Mouse (Mus musculus): ENCODE measurements around the gene Dnah8. TPM values are rescaled to one million over a fixed set of nuclear protein-coding genes. Genes with fewer than 3 reads are reported as not detected.

Gene Dnah8
- polyA plus RNA-seq, 1 experiment from 2014 or later, result 4.4 TPM

- Histone ChIP-seq H3K4me3 (ENCODE audit: low read depth, low read length) (no peak overlapping the region), H3K36me3 (ENCODE audit: control insufficient read depth, insufficient read depth, low read length) (no peaks in the 10 kb centered on the region), H3K4me1 (replicated peaks; ENCODE audit: control insufficient read depth, insufficient read depth, low read length) (no peaks in the 10 kb centered on the region), H3K9me3 (ENCODE audit: control insufficient read depth, low read length) (no peaks in the 10 kb centered on the region), H3K9ac (ENCODE audit: low read depth, low read length) (no peak overlapping the region), H3K4me2 (no peak overlapping the region), H3K27me3 (replicated peaks; ENCODE audit: control insufficient read depth, insufficient read depth, low read length) (no peaks in the 10 kb centered on the region), H3K27ac (ENCODE audit: low read depth, low read length) (no peak overlapping the region)
- ATAC-seq (replicated peaks; ENCODE audit: low FRiP score), result no peak
- DNase-seq (ENCODE audit: low spot score), result no peak
- 46% methylated on average over 9 of the region's 9 CpGs for WGBS
These were observed 220.2 kb downstream of the Dnah8 start for GRCm38 (mm10) chr17:30844321-30844791.

- H3K9me3 ChIP-seq (ENCODE audit: control insufficient read depth, low read length), result no peaks in the 10 kb centered on the region
- H3K4me3 ChIP-seq (ENCODE audit: low read depth, low read length), result no peak overlapping the region
- no peaks in the 10 kb centered on the region for H3K4me1 ChIP-seq (replicated peaks; ENCODE audit: control insufficient read depth, insufficient read depth, low read length)
- no peaks in the 10 kb centered on the region for H3K27me3 ChIP-seq (replicated peaks; ENCODE audit: control insufficient read depth, insufficient read depth, low read length)
- H3K4me2 ChIP-seq, result no peak overlapping the region
- WGBS, result 84% methylated on average over 7 of the region's 7 CpGs
- DNase-seq (ENCODE audit: low spot score) (no peak), ATAC-seq (replicated peaks; ENCODE audit: low FRiP score) (no peak)
- no peak overlapping the region for H3K9ac ChIP-seq (ENCODE audit: low read depth, low read length)
- H3K36me3 ChIP-seq (ENCODE audit: control insufficient read depth, insufficient read depth, low read length), result no peaks in the 10 kb centered on the region
- H3K27ac ChIP-seq (ENCODE audit: low read depth, low read length), result no peak overlapping the region
These were observed 223.3 kb downstream of the Dnah8 start for GRCm38 (mm10) chr17:30847498-30847897.

DNA sequence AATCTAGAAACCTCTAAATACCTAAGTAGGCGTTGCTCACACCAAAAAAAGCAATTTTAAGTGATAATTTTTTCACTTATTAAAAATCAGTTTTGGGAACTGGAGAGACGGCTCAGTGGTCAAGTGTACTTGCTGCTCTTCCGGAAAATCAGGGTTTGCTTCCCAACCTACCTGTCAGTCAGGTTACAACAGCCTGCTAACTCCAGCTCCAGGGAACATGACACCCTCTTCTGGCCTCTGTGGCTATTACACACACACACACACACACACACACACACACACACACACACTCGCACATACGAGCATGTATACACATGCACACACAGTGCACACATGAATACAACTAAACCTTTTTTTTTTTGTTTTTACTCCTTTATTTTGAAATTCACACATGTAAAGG is 223.9 kb downstream of the Dnah8 start:
- H3K4me3 ChIP-seq (ENCODE audit: low read depth, low read length), result no peak overlapping the region
- no peak for DNase-seq (ENCODE audit: low spot score)
- 90% methylated on average over 5 of the region's 5 CpGs for WGBS
- H3K27ac ChIP-seq (ENCODE audit: low read depth, low read length), result no peak overlapping the region
- H3K27me3 ChIP-seq (replicated peaks; ENCODE audit: control insufficient read depth, insufficient read depth, low read length), result no peaks in the 10 kb centered on the region
- H3K4me1 ChIP-seq (replicated peaks; ENCODE audit: control insufficient read depth, insufficient read depth, low read length), result no peaks in the 10 kb centered on the region
- no peak for ATAC-seq (replicated peaks; ENCODE audit: low FRiP score)
- no peaks in the 10 kb centered on the region for H3K9me3 ChIP-seq (ENCODE audit: control insufficient read depth, low read length)
- H3K9ac ChIP-seq (ENCODE audit: low read depth, low read length), result no peak overlapping the region
- no peak overlapping the region for H3K4me2 ChIP-seq
- H3K36me3 ChIP-seq (ENCODE audit: control insufficient read depth, insufficient read depth, low read length), result no peaks in the 10 kb centered on the region

GRCm38 (mm10) chr17:30848804-30849203 is 224.7 kb downstream of the Dnah8 start:
- H3K4me1 ChIP-seq (replicated peaks; ENCODE audit: control insufficient read depth, insufficient read depth, low read length), result no peaks in the 10 kb centered on the region
- WGBS, result 87% methylated on average over 6 of the region's 6 CpGs
- H3K36me3 ChIP-seq (ENCODE audit: control insufficient read depth, insufficient read depth, low read length), result no peaks in the 10 kb centered on the region
- H3K9me3 ChIP-seq (ENCODE audit: control insufficient read depth, low read length), result no peaks in the 10 kb centered on the region
- H3K27me3 ChIP-seq (replicated peaks; ENCODE audit: control insufficient read depth, insufficient read depth, low read length), result no peaks in the 10 kb centered on the region
- DNase-seq (ENCODE audit: low spot score) (no peak), ATAC-seq (replicated peaks; ENCODE audit: low FRiP score) (no peak)
- no peak overlapping the region for H3K4me3 ChIP-seq (ENCODE audit: low read depth, low read length)
- H3K4me2 ChIP-seq, result no peak overlapping the region
- no peak overlapping the region for H3K27ac ChIP-seq (ENCODE audit: low read depth, low read length)
- no peak overlapping the region for H3K9ac ChIP-seq (ENCODE audit: low read depth, low read length)

GRCm38 (mm10) chr17:30849813-30850212 is 225.7 kb downstream of the Dnah8 start:
- Histone ChIP-seq H3K9me3 (ENCODE audit: control insufficient read depth, low read length) (no peaks in the 10 kb centered on the region), H3K9ac (ENCODE audit: low read depth, low read length) (no peak overlapping the region), H3K27ac (ENCODE audit: low read depth, low read length) (no peak overlapping the region), H3K4me1 (replicated peaks; ENCODE audit: control insufficient read depth, insufficient read depth, low read length) (no peaks in the 10 kb centered on the region), H3K4me3 (ENCODE audit: low read depth, low read length) (no peak overlapping the region), H3K4me2 (no peak overlapping the region), H3K36me3 (ENCODE audit: control insufficient read depth, insufficient read depth, low read length) (no peaks in the 10 kb centered on the region), H3K27me3 (replicated peaks; ENCODE audit: control insufficient read depth, insufficient read depth, low read length) (no peaks in the 10 kb centered on the region)
- ATAC-seq (replicated peaks; ENCODE audit: low FRiP score), result no peak
- WGBS, result 91% methylated on average over 12 of the region's 12 CpGs
- no peak for DNase-seq (ENCODE audit: low spot score)

- Histone ChIP-seq H3K9me3 (ENCODE audit: control insufficient read depth, low read length) (no peaks in the 10 kb centered on the region), H3K4me2 (no peak overlapping the region), H3K4me1 (replicated peaks; ENCODE audit: control insufficient read depth, insufficient read depth, low read length) (no peaks in the 10 kb centered on the region), H3K9ac (ENCODE audit: low read depth, low read length) (no peak overlapping the region), H3K36me3 (ENCODE audit: control insufficient read depth, insufficient read depth, low read length) (no peaks in the 10 kb centered on the region), H3K27ac (ENCODE audit: low read depth, low read length) (no peak overlapping the region), H3K4me3 (ENCODE audit: low read depth, low read length) (no peak overlapping the region), H3K27me3 (replicated peaks; ENCODE audit: control insufficient read depth, insufficient read depth, low read length) (no peaks in the 10 kb centered on the region)
- no peak for DNase-seq (ENCODE audit: low spot score)
- no peak for ATAC-seq (replicated peaks; ENCODE audit: low FRiP score)
These were observed 228.2 kb downstream of the Dnah8 start for GRCm38 (mm10) chr17:30852345-30852744.

GRCm38 (mm10) chr17:30857347-30857746 is 233.2 kb downstream of the Dnah8 start:
- Histone ChIP-seq H3K4me3 (ENCODE audit: low read depth, low read length) (no peak overlapping the region), H3K4me1 (replicated peaks; ENCODE audit: control insufficient read depth, insufficient read depth, low read length) (no peaks in the 10 kb centered on the region), H3K9me3 (ENCODE audit: control insufficient read depth, low read length) (no peaks in the 10 kb centered on the region), H3K36me3 (ENCODE audit: control insufficient read depth, insufficient read depth, low read length) (no peaks in the 10 kb centered on the region), H3K27ac (ENCODE audit: low read depth, low read length) (no peak overlapping the region), H3K27me3 (replicated peaks; ENCODE audit: control insufficient read depth, insufficient read depth, low read length) (no peaks in the 10 kb centered on the region), H3K4me2 (no peak overlapping the region), H3K9ac (ENCODE audit: low read depth, low read length) (no peak overlapping the region)
- 78% methylated on average over 5 of the region's 5 CpGs for WGBS
- ATAC-seq (replicated peaks; ENCODE audit: low FRiP score) (no peak), DNase-seq (ENCODE audit: low spot score) (no peak)

- no peak overlapping the region for H3K4me3 ChIP-seq (ENCODE audit: low read depth, low read length)
- H3K4me2 ChIP-seq, result no peak overlapping the region
- no peak overlapping the region for H3K27ac ChIP-seq (ENCODE audit: low read depth, low read length)
- DNase-seq (ENCODE audit: low spot score), result no peak
- no peak overlapping the region for H3K9ac ChIP-seq (ENCODE audit: low read depth, low read length)
- H3K9me3 ChIP-seq (ENCODE audit: control insufficient read depth, low read length), result no peaks in the 10 kb centered on the region
- H3K27me3 ChIP-seq (replicated peaks; ENCODE audit: control insufficient read depth, insufficient read depth, low read length), result no peaks in the 10 kb centered on the region
- 41% methylated on average over 11 of the region's 11 CpGs for WGBS
- no peaks in the 10 kb centered on the region for H3K4me1 ChIP-seq (replicated peaks; ENCODE audit: control insufficient read depth, insufficient read depth, low read length)
- ATAC-seq (replicated peaks; ENCODE audit: low FRiP score), result no peak
- no peaks in the 10 kb centered on the region for H3K36me3 ChIP-seq (ENCODE audit: control insufficient read depth, insufficient read depth, low read length)
These were observed 234.6 kb downstream of the Dnah8 start for GRCm38 (mm10) chr17:30858586-30859259.

GRCm38 (mm10) chr17:30859989-30860585 is 235.9 kb downstream of the Dnah8 start:
- no peaks in the 10 kb centered on the region for H3K27me3 ChIP-seq (replicated peaks; ENCODE audit: control insufficient read depth, insufficient read depth, low read length)
- no peak overlapping the region for H3K27ac ChIP-seq (ENCODE audit: low read depth, low read length)
- H3K4me2 ChIP-seq, result no peak overlapping the region
- no peaks in the 10 kb centered on the region for H3K9me3 ChIP-seq (ENCODE audit: control insufficient read depth, low read length)
- 71% methylated on average over 10 of the region's 10 CpGs for WGBS
- no peaks in the 10 kb centered on the region for H3K36me3 ChIP-seq (ENCODE audit: control insufficient read depth, insufficient read depth, low read length)
- ATAC-seq (replicated peaks; ENCODE audit: low FRiP score), result no peak
- H3K4me1 ChIP-seq (replicated peaks; ENCODE audit: control insufficient read depth, insufficient read depth, low read length), result no peaks in the 10 kb centered on the region
- H3K9ac ChIP-seq (ENCODE audit: low read depth, low read length), result no peak overlapping the region
- DNase-seq (ENCODE audit: low spot score), result no peak
- H3K4me3 ChIP-seq (ENCODE audit: low read depth, low read length), result no peak overlapping the region
